Comparison of ENCODE assay signal across 25 mouse cellular contexts in the genomic region with DNA sequence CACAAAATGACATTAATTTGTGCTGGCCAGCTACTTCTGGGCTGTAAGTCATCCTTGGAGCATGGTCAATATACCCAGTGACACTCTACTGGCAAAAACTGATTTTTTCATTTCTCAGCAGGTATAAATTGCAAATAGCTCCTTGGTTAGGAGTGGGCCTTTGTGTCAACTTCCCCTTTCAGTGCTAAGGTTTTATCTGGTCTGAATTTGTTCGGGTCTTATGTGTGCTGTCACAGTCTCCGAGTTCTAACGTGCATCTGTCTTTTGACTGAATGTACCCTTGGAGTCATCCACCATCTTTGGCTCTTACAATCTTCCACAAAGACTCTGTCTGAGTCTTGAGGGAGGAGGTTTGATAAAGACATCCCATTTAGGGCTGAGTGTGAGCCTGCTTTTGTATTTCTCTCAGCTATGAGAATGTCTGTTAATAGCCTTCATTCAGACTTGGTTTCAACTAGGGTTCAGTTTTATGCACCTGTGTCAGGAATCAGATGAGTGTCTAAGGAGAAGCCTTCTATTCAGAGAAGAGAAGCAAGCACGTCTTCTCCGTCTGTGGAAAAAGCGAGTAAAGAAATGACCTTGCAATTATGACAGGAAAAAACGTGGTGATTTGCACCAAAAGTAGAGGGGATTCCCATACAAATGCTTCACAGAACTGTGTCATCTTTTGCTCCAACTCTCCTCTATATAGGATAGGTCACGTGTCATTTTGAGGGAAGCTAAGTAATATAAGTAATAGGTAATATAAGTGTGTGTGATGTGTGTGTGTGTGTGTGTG.
DNase-seq lines count a peak whose midpoint lies in the region; ATAC-seq and TF ChIP-seq lines count a peak whose summit lies in the region.
"Had no signal": no experiment of that assay in that cellular context is flagged by ENCODE, and none has a peak within 500 bp of the region (broad histone marks: within the 10 kb centered on the region; RNA-seq: fewer than 3 reads in every experiment).

No protein-coding gene starts in this region.

- in situ Hi-C loops in CH12.LX (cut with MboI; ENCODE audit: low pct_ligation_motif_present, low pct_unique_long_range_greater_than_20kb, low sequenced_read_pairs), result no loop called here

- dilution Hi-C loops in CH12.LX (cut with MboI; ENCODE audit: extremely low pct_ligation_motif_present, extremely low pct_unique_long_range_greater_than_20kb, low sequenced_read_pairs), result no loop called here

- H3K4me2 ChIP-seq in CH12.LX (ENCODE audit: insufficient read depth, low read depth, poor library complexity, severe bottlenecking), result no peak overlapping the region
- H3K4me2 ChIP-seq: embryonic facial prominence, embryonic 12.5 days; forebrain, embryonic 12.5 days had no signal

- ATAC-seq in common myeloid progenitor, adult 5-6 weeks (replicated peaks; ENCODE audit: low read depth, poor library complexity, severe bottlenecking), result peak; percentile 52
- ATAC-seq in megakaryocyte progenitor cell, adult 5-6 weeks (replicated peaks; ENCODE audit: poor library complexity), result peak; percentile 16; the same call in 1 of the 2 replicates
- ATAC-seq in erythroid progenitor cell, adult 5-6 weeks (replicated peaks; ENCODE audit: low FRiP score, poor library complexity, severe bottlenecking), result no peak
- ATAC-seq: activated CD4-positive, CD25-positive, alpha-beta regulatory T cell, adult 4 months; CD4-positive, CD25-positive, alpha-beta regulatory T cell, adult 4 months; forebrain, embryonic 14.5 days; forebrain, embryonic 16.5 days; Patski had no signal

- no peak for TF ChIP-seq POLR2A in CH12.LX (IDR thresholded peaks at IDR 0.05; ENCODE audit: low read depth, low read length)

- H3K79me2 ChIP-seq in CH12.LX (replicated peaks; ENCODE audit: control insufficient read depth, extremely low read depth, insufficient read depth, poor library complexity, severe bottlenecking), result no peaks in the 10 kb centered on the region

- TF ChIP-seq RAD21 in CH12.LX (IDR thresholded peaks at IDR 0.05; ENCODE audit: low read depth, low read length), result no peak

- no peak for TF ChIP-seq CTCF in CH12.LX (conservative IDR thresholded peaks at IDR 0.05 in 1 of 2, IDR thresholded peaks at IDR 0.05 in 1 of 2; ENCODE audit: low read depth in 2 of 2, low read length in 2 of 2)

- H3K9ac ChIP-seq in CH12.LX (ENCODE audit: insufficient read depth, low read depth), result no peak overlapping the region
- H3K9ac ChIP-seq: embryonic facial prominence, embryonic 12.5 days; forebrain, embryonic 12.5 days had no signal

- peaks cover 4 to 36% of the 10 kb centered on the region in 2 experiments for H3K4me1 ChIP-seq in CH12.LX (ENCODE audit: control insufficient read depth in 1 of 2, insufficient read depth in 2 of 2)
- H3K4me1 ChIP-seq: embryonic facial prominence, embryonic 12.5 days; forebrain, embryonic 10.5 days; forebrain, embryonic 12.5 days had no signal

- no peak overlapping the region for H3K4me3 ChIP-seq in CH12.LX (replicated peaks in 1 of 3; ENCODE audit: low read depth in 2 of 3, low read length in 2 of 3, poor library complexity in 1 of 3)
- H3K4me3 ChIP-seq: embryonic facial prominence, embryonic 10.5 days; embryonic facial prominence, embryonic 12.5 days; forebrain, embryonic 10.5 days; forebrain, embryonic 12.5 days had no signal

- TF ChIP-seq EP300 in CH12.LX (IDR thresholded peaks at IDR 0.05; ENCODE audit: low read length), result no peak

- DNase-seq in A20 (ENCODE audit: low read depth, low spot score), result peak; percentile 36
- peak; percentile 53 for DNase-seq in CH12.LX (ENCODE audit: extremely low read depth)
- DNase-seq in layer of hippocampus, adult 9-10 months (ENCODE audit: low spot score), result no peak
- no peak for DNase-seq in kidney, adult 18-20 months
- DNase-seq: adrenal gland, adult 8-10 months; adrenal gland, postnatal 14 days; adrenal gland, postnatal 36 days; B cell, adult 2 months; cerebellum, adult 11-12 months; cerebellum, adult 2 months; cerebellum, adult 9-10 months; cerebellum, postnatal 10 days; cerebellum, postnatal 36 days had no signal

- H3K9me3 ChIP-seq in CH12.LX (replicated peaks; ENCODE audit: low read length), result peaks cover 6% of the 10 kb centered on the region
- H3K9me3 ChIP-seq: embryonic facial prominence, embryonic 10.5 days; embryonic facial prominence, embryonic 12.5 days; forebrain, embryonic 10.5 days; forebrain, embryonic 12.5 days had no signal

- no peaks in the 10 kb centered on the region for H3K36me3 ChIP-seq in CH12.LX (replicated peaks in 1 of 2; ENCODE audit: control insufficient read depth in 1 of 2, insufficient read depth in 1 of 2, low read length in 1 of 2)
- H3K36me3 ChIP-seq: embryonic facial prominence, embryonic 10.5 days; embryonic facial prominence, embryonic 12.5 days; forebrain, embryonic 10.5 days; forebrain, embryonic 12.5 days had no signal

- H3K27ac ChIP-seq in CH12.LX (ENCODE audit: insufficient read depth, low read depth), result no peak overlapping the region
- H3K27ac ChIP-seq: embryonic facial prominence, embryonic 10.5 days; embryonic facial prominence, embryonic 12.5 days; forebrain, embryonic 10.5 days; forebrain, embryonic 12.5 days had no signal

- no peaks in the 10 kb centered on the region for H3K27me3 ChIP-seq in CH12.LX (replicated peaks)
- H3K27me3 ChIP-seq: embryonic facial prominence, embryonic 12.5 days; forebrain, embryonic 12.5 days; Patski had no signal

TF ChIP-seq in CH12.LX, 34 proteins besides CTCF, POLR2A, EP300 and RAD21:
- TF ChIP-seq USF1 (IDR thresholded peaks at IDR 0.05; ENCODE audit: low read depth, low read length) (peak; percentile 32; the same call in 1 of the 2 replicates), JUN (IDR thresholded peaks at IDR 0.05; ENCODE audit: insufficient read depth, low read depth, low read length) (peak; percentile 20; the same call in 1 of the 2 replicates), MXI1 (IDR thresholded peaks at IDR 0.05; ENCODE audit: low read depth, low read length) (no peak), BHLHE40 (IDR thresholded peaks at IDR 0.05; ENCODE audit: low read depth, low read length) (peak; percentile 55), ETS1 (conservative IDR thresholded peaks at IDR 0.05; ENCODE audit: low read depth, low read length) (peak; percentile 66)

Comparison
In these comparisons a context has a peak if more than half of its experiments do, and no peak if none do; other contexts are left out.
1. DNase-seq: peak in A20 (single experiment) and CH12.LX (single experiment); none in layer of hippocampus, adult 9-10 months (single experiment) and kidney, adult 18-20 months (single experiment).